Mouse (Mus musculus) urinary bladder, postnatal 0 days (tissue): ENCODE results near the gene Adcyap1. TPM values are rescaled to one million over a fixed set of nuclear protein-coding genes. Genes with fewer than 3 reads are reported as not detected.

ENCODE experiments used
- polyA plus RNA-seq: library from polyadenylated mRNA; unstranded; fragments of >200 nt; fragmentation: Nextera tagmentation; extraction: Ambion mirVana; gene quantifications from 2 replicates; pipeline ENCODE4 v1.2.1, GENCODE M21; 2015

Adcyap1 gene
- polyA plus RNA-seq = not detected in 2 replicates

GRCm38 (mm10) chr17:93198717-93199116, at the start of gene Adcyap1:
Adcyap1 (plus strand) TSS chr17:93199017.

